Mouse (Mus musculus) gastrocnemius, postnatal 4 days (tissue): ENCODE measurements around the gene Ntf3. TPM values are rescaled to one million over a fixed set of nuclear protein-coding genes. Genes with fewer than 3 reads are reported as not detected.
A peak's percentile ranks its signal among the peaks of the same experiment; 100 is the strongest.

ENCODE experiments used
- DNase-seq, 2 experiments: peaks; one replicate each; pipeline ENCODE4 v3.0.0; 2021 to 2022; ENCODE audit warnings: low spot score in 2 of 2, mixed read lengths in 2 of 2
- long read RNA-seq, 2 experiments: library from polyadenylated mRNA; stranded (forward); transcript quantifications; one replicate each; pipeline ENCODE4 v2.0.0; 2021
- total RNA-seq, 2 experiments: library from RNA; stranded (reverse); gene quantifications; 2 replicates each; pipeline ENCODE4 v1.2.3; 2021

The Ntf3 gene
- 1 to 10 TPM; 3.0 to 3.3 TPM for total RNA-seq
- long read RNA-seq, experiment 1, partial matches to known transcripts, result 0 of 4 reads
- long read RNA-seq, experiment 1, other reads (novel, unspliced or antisense), result 0 of 4 reads
- long read RNA-seq, experiment 2, partial matches to known transcripts, result 0 of 1 reads
- long read RNA-seq, experiment 2, other reads (novel, unspliced or antisense), result 0 of 1 reads

GRCm38 (mm10) chr6:126166548-126167207 lies at the start of gene Ntf3:
TSS of gene Ntf3 (minus strand) at chr6:126166910.
- no peak for DNase-seq

DNA sequence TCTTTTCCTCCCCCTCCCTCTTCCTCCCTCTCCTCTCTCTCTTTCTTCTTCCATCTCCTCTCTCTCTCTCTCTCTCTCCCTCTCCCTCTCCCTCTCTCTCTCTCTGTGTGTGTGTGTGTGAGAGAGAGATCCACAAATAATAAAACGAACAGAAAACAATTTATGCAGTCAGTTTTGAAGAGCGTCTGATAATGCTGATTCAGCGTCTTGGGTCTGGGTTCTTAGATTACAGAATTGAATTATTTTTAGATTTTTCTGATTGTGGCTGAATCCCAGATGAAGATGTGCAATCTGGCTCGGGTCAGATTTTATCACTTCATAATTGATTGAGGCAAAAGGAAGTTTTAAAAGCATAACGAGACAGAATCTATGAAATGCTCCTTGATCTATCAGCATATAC lies 46.6 kb upstream of the Ntf3 start:
- no peak for DNase-seq

DNA sequence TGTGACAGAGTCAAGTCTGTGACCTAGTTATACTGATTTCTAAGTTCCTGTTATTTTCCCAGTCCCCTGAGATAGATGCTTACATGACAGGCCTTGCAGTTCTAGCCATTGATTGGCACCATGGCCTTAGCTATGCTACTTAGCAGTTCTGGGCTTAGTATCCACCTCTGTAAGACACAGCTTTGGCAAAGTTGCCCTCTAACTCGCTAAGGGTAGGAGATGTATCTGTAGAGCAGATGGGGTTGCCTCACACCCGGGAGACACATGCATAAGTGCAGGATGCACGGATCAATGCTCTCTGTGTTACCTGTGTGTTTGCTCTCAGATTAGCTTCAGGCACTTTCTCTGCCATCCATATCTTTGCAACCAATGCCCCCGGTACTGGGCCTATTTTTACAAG lies 36.7 kb upstream of the Ntf3 start:
- DNase-seq, result no peak

DNA sequence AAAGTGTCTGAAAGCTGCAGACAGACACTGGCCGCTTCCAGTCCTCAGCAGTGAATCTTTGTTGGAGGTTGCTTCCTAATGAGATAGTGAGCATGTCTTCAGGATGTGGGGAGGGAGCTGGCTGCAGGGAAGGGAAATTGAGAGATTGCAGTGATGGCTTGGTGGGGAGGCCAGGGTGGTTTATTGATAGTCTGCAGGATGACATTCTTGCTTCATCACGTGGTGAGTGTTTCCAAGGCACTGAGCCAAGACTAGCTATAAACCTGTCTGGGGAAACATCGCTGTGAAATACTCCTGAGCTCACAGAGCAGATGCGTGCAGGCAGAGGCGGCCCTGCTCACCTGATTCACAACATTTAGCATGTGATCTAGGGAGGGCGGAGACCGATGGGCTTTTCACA lies 36.2 kb upstream of the Ntf3 start:
- no peak for DNase-seq

DNA sequence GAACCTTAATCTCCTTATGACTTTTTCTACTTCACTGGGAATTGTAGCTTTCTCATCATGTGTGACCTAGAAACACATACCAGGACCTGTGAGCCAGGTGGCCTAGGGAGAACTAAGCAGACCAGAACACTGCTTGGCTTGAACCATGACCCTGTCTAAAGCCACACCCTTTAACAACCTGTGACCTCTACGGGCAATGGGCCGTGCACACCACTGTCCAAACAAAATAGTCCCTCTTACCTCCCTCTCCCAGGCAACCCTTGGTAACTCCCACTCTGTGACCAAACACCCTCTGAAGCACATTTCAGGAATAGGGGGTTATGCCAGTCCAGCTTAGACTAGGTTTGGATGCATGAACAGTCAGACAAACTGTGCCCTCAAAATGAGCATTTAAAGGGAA lies 35.0 kb upstream of the Ntf3 start:
- DNase-seq, result no peak

DNA sequence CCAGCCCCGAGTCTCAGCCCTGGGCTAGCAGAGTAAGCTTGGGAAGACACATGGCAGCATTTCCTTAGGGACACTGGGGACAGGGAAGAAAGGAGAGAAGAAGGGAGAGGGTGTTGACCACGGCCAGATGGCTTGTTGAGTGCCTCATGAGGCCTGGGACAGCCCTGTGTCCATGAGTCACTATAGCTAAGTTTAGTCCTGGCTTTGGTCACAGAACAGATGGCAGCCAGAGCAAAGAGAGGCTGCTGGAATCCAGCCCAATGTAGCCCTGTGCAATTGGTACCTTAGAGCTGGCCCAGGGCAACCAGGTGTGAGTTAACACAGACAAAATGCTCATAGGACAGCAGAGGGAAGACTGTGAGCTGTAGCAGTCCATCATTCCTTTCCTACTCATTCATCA lies 33.2 kb upstream of the Ntf3 start:
- no peak for DNase-seq

DNA sequence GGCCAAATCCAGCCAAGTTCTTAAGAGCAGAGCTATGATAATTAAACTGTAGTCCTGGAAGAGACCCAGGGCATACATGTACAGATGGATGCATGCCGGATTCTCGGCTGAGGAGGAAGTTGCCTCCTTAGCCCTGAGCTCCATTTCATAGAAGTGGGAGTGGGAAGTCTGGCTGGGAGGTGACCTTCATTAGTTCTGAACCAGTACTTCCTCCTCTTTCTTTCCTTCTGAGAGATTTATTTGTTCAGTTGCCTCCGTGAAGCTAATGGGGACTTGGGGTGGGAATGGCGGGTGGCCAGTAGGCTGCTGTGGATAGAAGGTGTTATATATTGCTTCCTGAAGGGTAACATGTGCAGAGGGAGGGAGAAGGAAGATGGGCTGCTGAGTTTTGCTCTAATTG lies 28.1 kb upstream of the Ntf3 start:
- no peak for DNase-seq

DNA sequence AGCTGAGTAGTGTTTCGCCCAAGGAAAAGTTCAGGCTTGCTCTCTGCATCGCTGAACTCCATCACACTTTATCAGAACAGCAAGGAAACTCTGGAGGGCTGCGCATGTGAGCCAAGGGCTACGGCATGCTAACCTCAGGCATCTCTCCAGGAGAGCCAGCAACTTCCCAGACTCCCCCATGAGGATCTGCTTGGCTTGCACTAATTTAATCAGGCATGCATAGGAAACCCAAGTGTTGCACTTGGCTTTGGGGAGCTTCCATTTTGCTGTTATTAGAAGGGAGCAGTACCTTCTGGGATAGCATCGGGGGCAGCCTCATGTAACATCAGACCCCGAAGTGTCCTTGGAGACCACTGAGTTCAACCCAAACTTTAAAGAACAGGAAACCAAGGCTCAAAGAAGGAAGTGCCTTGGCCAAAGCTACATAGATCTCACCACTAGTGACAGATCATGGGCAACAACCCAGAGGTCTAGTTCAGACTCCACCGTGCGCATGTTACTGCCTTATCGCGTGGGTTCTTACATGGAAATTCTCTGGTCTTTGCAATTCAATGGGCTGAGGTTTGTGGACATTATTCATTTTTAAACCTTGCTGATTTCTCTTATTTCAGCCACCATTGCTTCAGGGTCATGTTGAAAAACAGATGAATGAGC lies 23.6 kb upstream of the Ntf3 start:
- DNase-seq, result no peak

GRCm38 (mm10) chr6:126187400-126187799 lies 20.7 kb upstream of the Ntf3 start:
- no peak for DNase-seq

- DNase-seq, result no peak
Measured at GRCm38 (mm10) chr6:126186116-126186515, 19.4 kb upstream of the Ntf3 start.

DNA sequence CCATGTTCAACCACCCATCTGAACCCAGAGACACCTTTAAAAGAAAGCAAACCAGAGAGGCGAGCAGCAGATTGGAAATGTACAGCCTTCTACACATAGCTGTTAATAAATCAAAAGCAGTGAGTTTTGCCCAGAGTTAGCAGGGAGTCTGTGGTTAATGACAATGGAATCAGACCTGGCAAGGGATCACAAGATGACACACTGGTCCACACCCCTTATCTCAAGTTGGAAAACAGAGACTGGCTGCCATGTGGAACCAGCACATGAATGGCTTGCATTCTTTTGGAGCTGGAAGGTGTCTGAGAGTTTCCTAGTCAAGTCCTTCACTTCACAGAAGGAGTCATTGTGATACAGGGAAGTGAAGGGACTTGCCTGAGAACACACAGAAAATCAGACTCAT lies 5.4 kb upstream of the Ntf3 start:
- DNase-seq, result no peak

DNA sequence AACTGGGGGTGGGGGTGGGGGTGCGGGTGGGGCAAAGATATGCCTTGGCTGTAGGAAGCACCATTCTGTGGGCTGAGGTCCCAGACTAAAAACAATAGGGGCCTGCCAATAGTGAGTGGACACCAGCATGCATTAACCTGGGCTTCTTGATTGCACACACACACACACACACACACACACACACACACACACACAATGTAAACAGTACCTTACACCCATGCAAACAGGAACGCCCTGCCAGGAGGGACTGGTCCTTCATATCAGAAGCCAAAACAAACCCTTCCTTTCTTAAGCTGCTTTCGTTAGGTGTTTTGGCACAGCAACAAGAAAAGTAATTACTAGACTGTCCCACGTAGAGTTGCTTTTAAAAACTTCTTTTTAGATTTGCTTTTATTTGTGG lies 4.1 kb upstream of the Ntf3 start:
- no peak for DNase-seq

DNA sequence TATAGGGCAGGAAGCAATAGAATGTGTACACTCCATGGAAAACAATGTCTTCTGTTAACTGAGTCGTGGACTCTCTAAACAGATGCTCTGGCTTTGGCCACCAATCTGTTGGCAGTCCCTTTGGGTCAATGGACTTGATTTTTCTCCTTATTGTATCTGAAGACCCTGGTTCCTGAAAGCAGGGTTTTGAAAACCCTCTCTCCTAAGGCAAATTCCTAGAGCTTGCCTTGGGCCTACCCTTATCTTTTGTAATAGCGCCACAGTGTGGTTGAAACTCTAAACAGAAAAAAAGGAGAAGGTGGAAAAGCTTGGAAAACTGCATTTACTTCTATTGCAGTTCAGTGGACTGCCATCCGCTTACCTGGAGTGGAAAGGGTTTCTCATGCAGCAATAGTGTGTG lies 1.0 kb upstream of the Ntf3 start:
- DNase-seq, result peak in 1 of 2 experiments; percentile 20

DNA sequence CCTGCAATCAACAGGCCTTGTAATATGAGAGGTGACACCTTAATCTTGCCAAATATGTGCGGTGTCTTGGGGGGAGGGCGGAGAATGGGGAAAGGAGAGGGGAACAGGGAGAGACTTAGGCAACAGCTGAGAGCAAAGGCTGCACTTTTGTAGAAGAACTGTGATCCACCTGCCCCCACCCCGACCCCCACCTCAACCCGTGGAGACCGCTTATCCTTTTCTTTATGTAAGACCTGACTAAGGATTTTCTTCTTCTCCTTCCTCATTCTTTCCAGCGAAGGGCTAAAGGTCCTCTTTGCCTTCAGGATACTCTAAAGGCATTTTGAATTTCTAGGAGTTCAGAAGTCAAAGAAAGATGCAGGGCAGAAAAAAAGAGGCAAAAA lies 489 bp upstream of the Ntf3 start:
- no peak for DNase-seq

DNA sequence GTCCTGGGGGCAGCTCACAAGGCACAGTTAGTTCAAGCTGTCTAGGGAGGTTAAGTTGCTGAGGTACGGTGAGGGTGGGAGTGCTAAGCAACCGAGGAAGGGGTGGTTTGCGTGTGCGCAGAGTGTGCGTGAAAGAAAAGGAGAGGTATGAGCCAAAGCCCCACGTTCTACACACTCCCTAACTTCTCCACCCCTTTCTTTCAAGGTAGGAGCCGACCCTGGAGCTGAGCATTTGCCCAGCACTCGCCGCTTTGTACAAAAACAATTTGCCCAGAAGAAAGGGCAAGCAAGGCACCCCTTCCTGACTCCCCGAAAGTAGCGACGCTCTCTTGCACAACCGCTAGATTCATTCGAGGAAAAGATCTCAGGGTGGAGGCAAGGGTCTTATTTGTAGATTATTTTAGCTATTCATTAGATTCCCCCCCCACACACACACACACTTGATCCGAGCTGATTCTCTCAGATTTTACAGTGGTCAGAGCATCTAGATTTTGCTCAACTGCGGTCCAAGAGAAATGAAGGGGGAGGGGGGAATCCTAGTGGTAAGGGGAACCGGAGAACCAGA lies 1.0 kb downstream of the Ntf3 start:
- no peak for DNase-seq

- peak; percentile 39 to 64 for DNase-seq
Measured at GRCm38 (mm10) chr6:126164781-126165180, 1.9 kb downstream of the Ntf3 start.

- peak in 1 of 2 experiments; percentile 22 for DNase-seq
Measured at GRCm38 (mm10) chr6:126163861-126164755, 2.6 kb downstream of the Ntf3 start.

DNA sequence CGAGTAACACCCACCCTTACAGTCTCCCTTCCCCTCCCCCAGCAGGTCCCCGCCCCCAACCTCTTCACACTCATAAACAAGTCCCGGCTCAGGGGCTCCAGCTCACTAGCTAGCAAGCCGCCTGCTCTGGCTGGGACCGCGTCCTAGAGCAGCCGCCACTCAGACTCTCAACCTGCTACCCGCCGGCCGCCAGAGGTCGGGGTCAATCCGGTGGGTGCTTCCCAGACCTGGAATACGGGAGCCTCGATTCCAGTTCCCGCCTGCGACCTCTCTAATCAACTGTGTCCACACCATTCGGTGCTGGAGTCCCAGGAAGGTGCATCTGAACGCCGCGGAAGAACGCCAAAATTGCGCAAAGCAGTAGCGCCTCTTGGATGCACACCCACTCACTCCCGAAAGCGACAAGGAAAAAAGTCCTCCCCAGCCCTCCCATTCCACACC lies 3.5 kb downstream of the Ntf3 start:
- peak; percentile 41 to 58 for DNase-seq

GRCm38 (mm10) chr6:126162351-126162758 lies 4.4 kb downstream of the Ntf3 start:
- DNase-seq, result no peak

- no peak for DNase-seq
Measured at GRCm38 (mm10) chr6:126161571-126162340, 5.0 kb downstream of the Ntf3 start.

- DNase-seq, result no peak
Measured at GRCm38 (mm10) chr6:126160067-126160411, 6.7 kb downstream of the Ntf3 start.
